Mouse (Mus musculus) ES-E14 (cell line): ENCODE measurements at regions not wholly inside any gene's neighbourhood (a gene's known extent, or its start where the extent isn't known, plus 50 kb on each side); places are given as distances from the start of the nearest gene placed in this dataset.

Source experiments
- CHD2 ChIP-seq: IDR thresholded peaks from 2 replicates; pipeline ENCODE4 v1.6.1; 2014; ENCODE audit warnings: mild to moderate bottlenecking, low read depth, low read length, inconsistent platforms
- HCFC1 ChIP-seq: IDR thresholded peaks from 2 replicates; pipeline ENCODE4 v1.6.1; 2012; ENCODE audit warnings: low read length, inconsistent platforms, borderline replicate concordance; ENCODE audit not compliant: insufficient read depth
- MAFK ChIP-seq: IDR thresholded peaks from 2 replicates; pipeline ENCODE4 v1.6.1; 2014; ENCODE audit warnings: mild to moderate bottlenecking, low read depth, low read length, inconsistent platforms; ENCODE audit not compliant: insufficient read depth
- ZC3H11A ChIP-seq: IDR thresholded peaks from 2 replicates; pipeline ENCODE4 v1.6.1; 2012; ENCODE audit warnings: low read depth, mild to moderate bottlenecking, inconsistent platforms, low read length, borderline replicate concordance
- ZNF384 ChIP-seq: IDR thresholded peaks from 2 replicates; pipeline ENCODE4 v1.6.1; 2012; ENCODE audit warnings: low read depth, low read length, inconsistent platforms

DNA sequence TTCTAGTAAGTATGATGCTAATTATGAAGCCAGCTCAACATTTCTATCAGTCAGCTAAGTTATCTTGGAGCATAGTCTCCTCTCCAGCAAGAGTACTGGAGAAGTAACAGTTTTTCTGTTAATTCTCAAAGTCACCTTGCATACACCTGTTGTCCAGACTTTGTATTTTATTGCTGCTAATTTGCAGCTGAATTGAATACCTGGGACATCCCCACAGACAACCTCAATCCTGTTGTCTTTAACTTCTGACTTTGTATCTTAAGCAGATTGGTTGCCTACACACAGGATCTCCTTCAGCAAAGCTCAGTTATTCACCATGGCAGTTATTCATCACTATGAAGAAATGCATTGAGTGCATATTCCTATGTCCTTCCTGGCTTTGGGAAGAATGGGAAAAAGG, 251.7 kb upstream of the Gje1 start:
- TF ChIP-seq MAFK, result no peak
- TF ChIP-seq ZNF384, result no peak
- TF ChIP-seq HCFC1, result no peak
- TF ChIP-seq CHD2, result no peak
- TF ChIP-seq ZC3H11A, result no peak
